Mouse (Mus musculus): ENCODE data around the gene Gm6020.
"Not testable (repeated sequence)": the region's sequence is repeated elsewhere in the genome, so short reads cannot be mapped to it uniquely, and the experiment has no call there.

DNA sequence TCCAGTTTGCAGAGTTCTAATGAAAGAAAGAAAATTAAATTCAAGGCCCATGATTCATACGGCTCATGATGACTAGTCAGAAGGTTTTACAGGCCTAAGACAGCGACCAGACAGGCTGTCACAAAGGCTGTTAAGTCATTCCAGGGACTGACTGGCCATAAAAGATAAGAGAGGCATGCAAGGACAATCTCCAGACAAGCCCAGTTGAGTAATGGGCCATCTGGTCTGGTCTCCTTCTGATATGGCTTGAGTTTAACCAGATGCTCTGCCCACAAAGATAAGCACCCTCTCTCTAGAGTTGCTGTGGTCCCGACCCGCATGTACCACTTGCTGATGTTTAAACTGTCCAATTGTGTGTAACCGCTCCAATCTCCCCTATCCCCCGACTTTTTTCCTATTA lies 23.8 kb downstream of the Gm6020 start:
- TF ChIP-seq POLR2A (IDR thresholded peaks at IDR 0.05; ENCODE audit: low read depth, low read length); CTCF (IDR thresholded peaks at IDR 0.05; ENCODE audit: extremely low read depth, insufficient read length, insufficient replicate concordance, low read depth, low read length): not testable (repeated sequence)
